Mouse (Mus musculus) heart, postnatal 0 days (tissue): ENCODE measurements at regions not wholly inside any gene's neighbourhood (a gene's known extent, or its start where the extent isn't known, plus 50 kb on each side); places are given as distances from the start of the nearest gene placed in this dataset.

Source experiments
- CTCF ChIP-seq: IDR thresholded peaks from 2 replicates; pipeline ENCODE4 v1.5.1; 2016; ENCODE audit warnings: antibody characterized with exemption, control low read depth, low read depth
- EP300 ChIP-seq: IDR thresholded peaks from 2 replicates; pipeline ENCODE4 v1.6.1; 2016; ENCODE audit warnings: antibody characterized with exemption, low read depth

- TF ChIP-seq EP300 (no peak), CTCF (no peak)
These were observed 1160.9 kb upstream of the Adgrl2 start for GRCm38 (mm10) chr3:150151152-150151822.
